Mouse (Mus musculus) limb, embryonic 12.5 days (tissue): ENCODE data around the gene Upf3b. TPM values are rescaled to one million over a fixed set of nuclear protein-coding genes. Genes with fewer than 3 reads are reported as not detected.
"Not testable (repeated sequence)": the region's sequence is repeated elsewhere in the genome, so short reads cannot be mapped to it uniquely, and the experiment has no call there.

Source experiments
- ATAC-seq: fragments of 200-750 bp; cut with Nextera tagmentation; 2 replicates; pipeline ENCODE4 v1.8.0; 2017; ENCODE audit warnings: low read depth, moderate TSS enrichment; ENCODE audit not compliant: insufficient number of reproducible peaks, insufficient read depth, low FRiP score, low TSS enrichment
- H3K27ac ChIP-seq: fragments of 300-500 bp; sonication (generic); 2 replicates; pipeline ENCODE4 v1.5.1; 2016; ENCODE audit warnings: mild to moderate bottlenecking, moderate library complexity
- H3K27me3 ChIP-seq: fragments of 300-500 bp; sonication (generic); 2 replicates; pipeline ENCODE4 v1.6.1; 2016; ENCODE audit warnings: mild to moderate bottlenecking, moderate library complexity
- H3K36me3 ChIP-seq: fragments of 300-500 bp; sonication (generic); 2 replicates; pipeline ENCODE4 v1.6.1; 2016; ENCODE audit warnings: mild to moderate bottlenecking, moderate library complexity
- H3K4me1 ChIP-seq: fragments of 300-500 bp; sonication (generic); replicated peaks from 2 replicates; pipeline ENCODE4 v1.6.1; 2016
- H3K4me2 ChIP-seq: fragments of 300-500 bp; sonication (generic); 2 replicates; pipeline ENCODE4 v1.6.1; 2016; ENCODE audit warnings: mild to moderate bottlenecking, moderate library complexity
- H3K4me3 ChIP-seq: fragments of 300-500 bp; sonication (generic); replicated peaks from 2 replicates; pipeline ENCODE4 v1.5.1; 2016; ENCODE audit warnings: mild to moderate bottlenecking
- H3K9ac ChIP-seq: fragments of 300-500 bp; sonication (generic); replicated peaks from 2 replicates; pipeline ENCODE4 v1.6.1; 2016; ENCODE audit warnings: mild to moderate bottlenecking, moderate library complexity
- H3K9me3 ChIP-seq: fragments of 300-500 bp; sonication (generic); 2 replicates; pipeline ENCODE4 v1.6.1; 2016; ENCODE audit warnings: mild to moderate bottlenecking, moderate library complexity
- WGBS: fragments of 180-500 bp; shearing (Covaris S2); methylation state at CpG from one replicate; pipeline ENCODE4 v1.1.7; 2016; 5-methylcytosine and 5-hydroxymethylcytosine counted together
- polyA plus RNA-seq: library from polyadenylated mRNA; unstranded; fragments of >200 nt; fragmentation: Nextera tagmentation; extraction: Ambion mirVana; gene quantifications from 2 replicates; pipeline ENCODE4 v1.2.1, GENCODE M21; 2016

The Upf3b gene
- polyA plus RNA-seq, 1 experiment from 2014 or later: 22.2 TPM

- H3K4me3 ChIP-seq, H3K9ac ChIP-seq: not testable (repeated sequence)
Observed at GRCm38 (mm10) chrX:37080345-37080744, 29.8 kb downstream of the Upf3b start.

GRCm38 (mm10) chrX:37076651-37077050 is 33.5 kb downstream of the Upf3b start:
- no peaks in the 10 kb centered on the region for H3K9me3 ChIP-seq
- H3K4me2 ChIP-seq: no peak overlapping the region
- H3K27me3 ChIP-seq: no peaks in the 10 kb centered on the region
- no peak for ATAC-seq
- 77% methylated on average over 8 of the region's 8 CpGs for WGBS
- H3K9ac ChIP-seq: no peak overlapping the region
- no peaks in the 10 kb centered on the region for H3K4me1 ChIP-seq
- no peak overlapping the region for H3K27ac ChIP-seq
- no peak overlapping the region for H3K4me3 ChIP-seq
- H3K36me3 ChIP-seq: peaks cover 10% of the 10 kb centered on the region

More at GRCm38 (mm10) chrX:37080345-37080744, 29.8 kb downstream of the Upf3b start:
- WGBS: 64% methylated on average over 4 of the region's 4 CpGs
- H3K27ac ChIP-seq, ATAC-seq, H3K4me2 ChIP-seq, H3K27me3 ChIP-seq, H3K9me3 ChIP-seq, H3K4me1 ChIP-seq: not testable (repeated sequence)
- peaks cover 16% of the 10 kb centered on the region for H3K36me3 ChIP-seq

GRCm38 (mm10) chrX:37074262-37074892 is 35.7 kb downstream of the Upf3b start:
- H3K27me3 ChIP-seq: no peaks in the 10 kb centered on the region
- no peak overlapping the region for H3K4me3 ChIP-seq
- no peaks in the 10 kb centered on the region for H3K4me1 ChIP-seq
- H3K4me2 ChIP-seq: no peak overlapping the region
- H3K36me3 ChIP-seq: no peaks in the 10 kb centered on the region
- H3K9me3 ChIP-seq: no peaks in the 10 kb centered on the region
- no peak overlapping the region for H3K9ac ChIP-seq
- H3K27ac ChIP-seq: no peak overlapping the region
- 35% methylated on average over 9 of the region's 9 CpGs for WGBS
- no peak for ATAC-seq

- WGBS: 81% methylated on average over 5 of the region's 5 CpGs
- Histone ChIP-seq H3K27ac (no peak overlapping the region), H3K27me3 (no peaks in the 10 kb centered on the region), H3K4me3 (no peak overlapping the region), H3K9me3 (no peaks in the 10 kb centered on the region), H3K36me3 (no peaks in the 10 kb centered on the region), H3K4me2 (no peak overlapping the region), H3K9ac (no peak overlapping the region), H3K4me1 (no peaks in the 10 kb centered on the region)
- no peak for ATAC-seq
Observed at GRCm38 (mm10) chrX:37068766-37069165, 41.4 kb downstream of the Upf3b start.

- no peaks in the 10 kb centered on the region for H3K9me3 ChIP-seq
- no peak overlapping the region for H3K27ac ChIP-seq
- no peak overlapping the region for H3K9ac ChIP-seq
- H3K4me1 ChIP-seq: no peaks in the 10 kb centered on the region
- ATAC-seq: no peak
- H3K4me3 ChIP-seq: no peak overlapping the region
- 82% methylated on average over 3 of the region's 3 CpGs for WGBS
- no peaks in the 10 kb centered on the region for H3K27me3 ChIP-seq
- H3K4me2 ChIP-seq: no peak overlapping the region
- H3K36me3 ChIP-seq: no peaks in the 10 kb centered on the region
Observed at GRCm38 (mm10) chrX:37067299-37067698, 42.8 kb downstream of the Upf3b start.

- Histone ChIP-seq H3K4me3 (no peak overlapping the region), H3K4me1 (no peaks in the 10 kb centered on the region), H3K9ac (no peak overlapping the region), H3K27me3 (no peaks in the 10 kb centered on the region), H3K27ac (no peak overlapping the region), H3K9me3 (no peaks in the 10 kb centered on the region), H3K36me3 (no peaks in the 10 kb centered on the region), H3K4me2 (no peak overlapping the region)
- ATAC-seq: no peak
- 84% methylated on average over 9 of the region's 9 CpGs for WGBS
Observed at GRCm38 (mm10) chrX:37063902-37064301, 46.2 kb downstream of the Upf3b start.

GRCm38 (mm10) chrX:37048890-37049823 is 61.0 kb downstream of the Upf3b start:
- H3K27ac ChIP-seq: no peak overlapping the region
- H3K36me3 ChIP-seq: no peaks in the 10 kb centered on the region
- peak overlapping the region; percentile 61 for H3K4me2 ChIP-seq
- no peak for ATAC-seq
- H3K9ac ChIP-seq: no peak overlapping the region
- no peaks in the 10 kb centered on the region for H3K9me3 ChIP-seq
- 16% methylated on average over 70 of the region's 70 CpGs for WGBS
- peaks cover 7% of the 10 kb centered on the region; the same call in 1 of the 2 replicates for H3K4me1 ChIP-seq
- H3K4me3 ChIP-seq: peak overlapping the region; percentile 35
- H3K27me3 ChIP-seq: peaks cover 79% of the 10 kb centered on the region

- H3K27ac ChIP-seq: no peak within 1 kb of the TSS
- H3K9me3 ChIP-seq: no peaks in the 10 kb centered on the region
- peak within 1 kb of the TSS; percentile 35 for H3K4me3 ChIP-seq
- H3K9ac ChIP-seq: no peak within 1 kb of the TSS
- H3K36me3 ChIP-seq: no peaks in the 10 kb centered on the region
- peaks cover 7% of the 10 kb centered on the region; the same call in 1 of the 2 replicates for H3K4me1 ChIP-seq
- WGBS: 11% methylated on average over 34 of the region's 38 CpGs
- H3K27me3 ChIP-seq: peaks cover 74% of the 10 kb centered on the region
- peak within 1 kb of the TSS; percentile 61 for H3K4me2 ChIP-seq
- no peak for ATAC-seq
Observed at GRCm38 (mm10) chrX:37048066-37048889, 61.8 kb downstream of the Upf3b start, which contains the start of gene Sowahd. Gene Sowahd, plus strand, starts transcription at chrX:37048845.

- Histone ChIP-seq H3K9ac (no peak overlapping the region), H3K4me3 (no peak overlapping the region), H3K27ac (no peak overlapping the region), H3K27me3 (peaks cover 19% of the 10 kb centered on the region), H3K9me3 (no peaks in the 10 kb centered on the region), H3K4me1 (no peaks in the 10 kb centered on the region), H3K36me3 (no peaks in the 10 kb centered on the region), H3K4me2 (no peak overlapping the region)
- no peak for ATAC-seq
- WGBS: 26% methylated on average over 9 of the region's 9 CpGs
Observed at GRCm38 (mm10) chrX:37042726-37043125, 67.4 kb downstream of the Upf3b start.
